Mouse (Mus musculus) ovary, postnatal 14 days (tissue): ENCODE data around the gene H2-Q10.
"Not testable (repeated sequence)": the region's sequence is repeated elsewhere in the genome, so short reads cannot be mapped to it uniquely, and the experiment has no call there.

Experiments used
- DNase-seq: peaks from one replicate; pipeline ENCODE4 v3.0.0; 2022; ENCODE audit warnings: low spot score

The H2-Q10 gene

DNA sequence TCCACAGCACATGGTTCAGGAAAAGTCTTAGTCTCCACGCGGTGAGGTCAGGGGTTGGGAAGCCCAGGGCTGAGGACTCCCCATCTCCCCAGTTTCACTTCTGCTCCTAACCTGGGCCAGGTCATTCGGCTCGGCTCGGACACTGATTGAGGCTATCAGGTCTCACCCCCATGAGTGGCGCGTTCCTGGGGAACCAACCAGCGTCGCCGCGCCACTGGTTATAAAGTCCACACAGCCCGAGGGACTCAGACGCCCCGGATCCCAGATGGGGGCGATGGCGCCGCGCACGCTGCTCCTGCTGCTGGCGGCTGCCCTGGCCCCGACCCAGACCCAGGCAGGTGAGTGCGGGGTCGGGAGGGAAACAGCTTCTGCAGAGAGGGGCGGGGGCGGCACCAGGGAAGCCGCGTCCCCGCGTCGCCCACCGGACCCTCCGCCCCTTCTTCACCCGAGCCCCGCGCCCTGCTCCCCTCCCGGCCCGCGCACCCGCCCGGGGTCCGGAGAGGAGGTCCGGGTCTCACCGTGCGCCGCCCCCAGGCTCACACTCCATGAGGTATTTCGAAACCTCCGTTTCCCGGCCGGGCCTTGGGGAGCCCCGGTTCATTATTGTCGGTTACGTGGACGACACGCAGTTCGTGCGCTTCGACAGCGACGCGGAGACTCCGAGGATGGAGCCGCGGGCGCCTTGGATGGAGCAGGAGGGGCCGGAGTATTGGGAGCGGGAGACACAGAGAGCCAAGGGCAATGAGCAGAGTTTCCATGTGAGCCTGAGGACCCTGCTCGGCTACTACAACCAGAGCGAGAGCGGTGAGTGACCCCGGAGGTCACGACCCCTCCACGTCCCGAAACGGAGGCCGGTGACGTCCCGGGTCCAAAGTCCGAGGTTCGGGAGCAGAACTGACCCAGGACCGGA is at the start of gene H2-Q10:
H2-Q10 (plus strand) TSS at position 248 of the 910 bp plus-strand sequence.
- no peak for DNase-seq

DNA sequence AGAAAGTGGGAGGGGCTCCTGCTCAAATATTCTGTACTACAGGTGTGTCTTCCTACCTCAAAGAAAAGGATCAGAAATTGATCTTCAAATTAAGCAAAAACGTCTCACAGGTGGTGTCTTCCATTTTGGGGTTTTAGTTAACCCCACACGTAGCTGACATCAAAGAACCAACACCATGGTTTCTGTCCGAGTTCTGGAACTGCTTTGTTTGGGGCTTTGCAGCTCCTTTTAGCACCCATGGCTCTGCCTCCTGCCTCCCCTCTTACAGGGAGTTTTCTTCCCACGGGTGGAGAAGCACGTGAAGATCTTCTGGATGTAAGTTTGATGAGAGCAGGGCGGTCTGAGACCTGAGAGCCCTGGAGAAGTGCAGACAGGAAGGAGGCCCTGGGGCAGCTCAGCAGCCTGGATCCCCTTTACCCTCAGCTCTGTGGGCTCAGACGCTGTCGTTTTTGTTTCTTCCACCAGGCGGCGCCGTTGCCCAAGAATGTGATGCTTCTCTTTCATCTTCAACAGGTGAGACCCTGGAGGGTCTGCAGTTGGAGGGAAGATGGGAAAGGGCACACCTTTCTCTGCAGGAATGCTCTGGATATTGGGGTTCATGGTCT is 49.6 kb upstream of the H2-Q10 start:
- not testable (repeated sequence) for DNase-seq

DNA sequence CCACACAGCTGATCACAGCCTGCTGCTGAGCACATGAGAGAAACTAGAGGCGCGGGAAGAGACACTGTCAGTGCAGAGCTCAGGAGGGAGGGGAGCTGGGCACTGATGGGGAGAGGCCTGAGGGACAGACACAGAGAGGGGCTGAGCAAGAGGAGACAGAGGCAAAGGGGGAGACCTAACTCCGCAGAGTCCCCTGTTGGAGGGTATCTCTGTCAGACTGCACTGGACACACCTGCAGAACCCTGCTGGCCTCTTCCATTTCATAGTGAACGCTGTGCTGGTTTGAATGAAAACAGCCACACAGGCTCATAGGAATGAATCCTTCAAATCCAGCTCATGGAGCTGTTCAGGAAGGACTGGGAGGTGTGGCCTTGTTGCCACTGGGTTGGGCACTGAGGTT is 48.6 kb upstream of the H2-Q10 start:
- not testable (repeated sequence) for DNase-seq

DNA sequence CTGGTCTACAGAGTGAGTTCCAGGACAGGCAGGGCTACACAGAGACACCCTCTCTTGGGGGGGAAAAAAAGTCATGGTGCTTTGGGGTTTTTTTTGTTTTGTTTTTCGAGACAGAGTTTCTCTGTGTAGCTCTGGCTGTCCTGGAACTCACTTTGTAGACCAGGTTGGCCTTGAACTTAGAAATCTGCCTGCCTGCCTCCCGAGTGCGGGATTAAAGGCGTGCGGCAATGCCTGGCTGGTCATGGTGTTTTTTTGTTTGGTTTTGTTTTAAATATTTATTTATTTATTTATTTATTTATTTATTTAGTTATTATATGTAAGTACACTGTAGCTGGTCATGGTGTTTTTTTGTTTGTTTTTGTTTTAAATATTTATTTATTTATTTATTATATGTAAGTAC is 47.5 kb upstream of the H2-Q10 start:
- DNase-seq = not testable (repeated sequence)

DNA sequence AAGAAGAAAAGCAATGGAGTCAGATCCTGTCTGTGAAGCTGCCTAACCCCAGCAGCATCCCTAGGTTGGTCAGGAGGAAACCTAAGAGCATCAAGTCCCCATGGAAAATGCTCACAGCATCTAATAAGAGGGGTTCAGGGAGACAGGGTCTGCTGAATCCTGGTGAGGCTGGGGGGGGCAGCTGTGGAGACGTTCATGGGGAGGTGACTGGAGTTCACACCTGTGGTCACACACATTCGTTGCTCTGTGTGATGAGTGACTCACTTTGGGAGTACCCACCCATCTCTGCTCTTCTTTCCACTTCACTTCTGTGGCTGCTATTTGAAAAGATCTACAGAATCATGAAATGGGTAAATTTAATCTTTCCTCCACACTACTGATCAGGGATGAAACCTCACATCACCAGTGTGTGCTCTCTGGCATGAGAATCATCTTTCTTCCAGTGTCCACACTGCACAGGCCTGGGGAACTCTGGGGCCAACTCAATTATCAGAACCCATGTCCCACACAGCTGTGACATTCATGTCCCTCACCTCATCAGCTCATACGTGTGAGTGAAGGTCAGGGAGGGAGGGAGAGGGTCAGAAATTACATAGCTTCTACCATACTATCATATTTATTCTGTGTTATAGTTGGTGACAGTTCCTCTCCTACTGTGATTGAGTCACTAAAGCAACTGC is 46.6 kb upstream of the H2-Q10 start:
- DNase-seq = not testable (repeated sequence)

DNA sequence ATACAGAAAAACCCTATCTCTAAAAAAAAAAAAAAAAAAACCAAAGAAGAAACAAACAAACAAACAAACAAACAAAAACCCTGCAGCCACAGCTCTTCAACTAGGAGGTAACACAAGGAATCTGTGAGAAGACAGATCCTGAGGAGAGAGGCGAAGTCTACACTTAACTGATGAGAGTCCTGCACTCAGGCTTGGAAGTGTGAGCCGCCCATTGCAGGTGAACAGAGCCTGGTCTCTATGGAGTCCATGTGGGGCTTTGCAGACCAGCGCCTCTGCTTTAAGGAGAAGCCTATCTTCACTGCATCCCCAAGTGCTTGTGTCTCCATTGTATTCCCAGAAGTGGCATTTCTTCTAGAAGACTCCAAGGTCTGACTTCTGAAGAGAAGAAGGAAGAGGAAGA is 45.8 kb upstream of the H2-Q10 start:
- DNase-seq = not testable (repeated sequence)

DNA sequence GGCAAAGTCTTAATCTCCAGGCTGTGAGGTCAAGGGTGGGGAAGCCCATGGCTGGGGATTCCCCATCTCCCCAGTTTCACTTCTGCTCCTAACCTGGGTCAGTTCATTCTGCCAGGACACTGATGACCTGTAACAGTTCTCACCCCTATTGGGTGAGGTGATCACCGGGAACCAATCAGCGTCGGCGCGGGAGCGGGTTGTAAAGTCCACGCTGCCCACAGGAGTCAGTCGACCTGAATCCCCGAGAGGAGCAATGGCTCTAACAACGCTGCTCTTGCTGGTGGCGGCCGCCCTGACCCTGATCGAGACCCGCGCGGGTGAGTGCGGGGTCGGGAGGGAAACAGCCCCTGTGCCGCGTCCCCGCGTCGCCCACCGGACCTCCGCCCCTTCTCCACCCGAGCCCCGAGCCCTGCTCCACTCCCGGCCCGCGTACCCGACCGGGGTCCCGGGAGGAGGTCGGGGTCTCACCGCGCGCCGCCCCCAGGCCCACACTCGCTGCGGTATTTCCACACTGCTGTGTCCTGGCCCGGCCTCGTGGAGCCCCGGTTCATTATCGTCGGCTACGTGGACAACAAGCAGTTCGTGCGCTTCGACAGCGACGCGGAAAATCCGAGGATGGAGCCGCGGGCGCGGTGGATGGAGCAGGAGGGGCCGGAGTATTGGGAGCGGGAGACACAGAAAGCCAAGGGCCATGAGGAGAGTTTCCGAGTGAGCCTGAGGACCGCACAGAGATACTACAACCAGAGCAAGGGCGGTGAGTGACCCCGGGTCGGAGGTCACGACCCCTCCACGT is 45.1 kb upstream of the H2-Q10 start, which contains the start of gene H2-Q6:
H2-Q6 (plus strand) TSS at position 227 of the 793 bp plus-strand sequence.
- DNase-seq = peak; percentile 26

DNA sequence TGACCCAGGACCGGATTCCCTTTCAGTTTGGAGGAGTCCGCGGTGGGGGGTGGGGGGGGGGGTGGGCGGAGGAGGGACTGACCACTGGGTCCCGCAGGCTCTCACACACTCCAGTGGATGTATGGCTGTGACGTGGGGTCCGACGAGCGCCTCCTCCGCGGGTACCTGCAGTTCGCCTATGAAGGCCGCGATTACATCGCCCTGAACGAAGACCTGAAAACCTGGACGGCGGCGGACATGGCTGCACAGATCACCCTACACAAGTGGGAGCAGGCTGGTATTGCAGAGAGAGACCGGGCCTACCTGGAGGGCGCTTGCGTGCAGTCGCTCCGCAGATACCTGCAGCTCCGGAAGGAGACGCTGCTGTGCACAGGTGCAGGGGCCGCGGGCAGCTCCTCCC is 44.4 kb upstream of the H2-Q10 start:
- not testable (repeated sequence) for DNase-seq

DNA sequence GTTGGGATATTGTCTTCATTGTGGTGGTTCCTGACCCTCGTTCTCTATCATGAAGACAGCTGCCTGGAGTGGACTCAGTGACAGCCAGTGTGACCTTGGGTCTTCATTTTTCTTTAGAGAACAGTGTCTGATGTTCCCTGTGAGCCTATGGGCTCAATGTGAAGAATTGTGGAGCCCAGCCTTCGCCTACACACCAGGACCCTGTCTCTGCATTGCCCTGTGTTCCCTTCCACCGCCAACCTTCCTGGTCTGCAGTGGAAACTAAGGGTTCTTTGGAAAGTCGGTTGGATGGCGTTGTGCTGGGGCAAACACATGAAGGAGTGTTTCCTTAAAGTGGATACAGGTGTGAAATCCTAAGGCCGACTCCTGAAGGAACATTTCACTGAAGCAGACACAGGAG is 41.0 kb upstream of the H2-Q10 start:
- not testable (repeated sequence) for DNase-seq

DNA sequence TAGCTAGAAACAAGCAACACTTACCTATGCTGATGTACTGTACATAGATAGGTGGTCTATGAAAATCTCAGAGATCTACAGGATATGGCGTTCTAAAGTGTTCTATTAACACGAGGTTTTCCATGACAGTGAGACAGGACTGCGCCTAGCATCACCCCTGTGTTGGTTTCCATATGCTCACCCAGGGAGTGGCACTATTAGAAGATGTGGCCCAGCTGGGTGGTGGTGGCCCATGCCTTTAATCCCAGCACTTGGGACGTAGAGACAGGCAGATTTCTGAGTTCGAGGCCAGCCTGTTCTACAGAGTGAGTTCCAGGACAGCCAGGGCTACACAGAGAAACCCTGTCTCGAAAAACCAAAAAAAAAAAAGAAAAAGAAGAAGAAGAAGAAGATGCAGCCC is 39.2 kb upstream of the H2-Q10 start:
- not testable (repeated sequence) for DNase-seq

DNA sequence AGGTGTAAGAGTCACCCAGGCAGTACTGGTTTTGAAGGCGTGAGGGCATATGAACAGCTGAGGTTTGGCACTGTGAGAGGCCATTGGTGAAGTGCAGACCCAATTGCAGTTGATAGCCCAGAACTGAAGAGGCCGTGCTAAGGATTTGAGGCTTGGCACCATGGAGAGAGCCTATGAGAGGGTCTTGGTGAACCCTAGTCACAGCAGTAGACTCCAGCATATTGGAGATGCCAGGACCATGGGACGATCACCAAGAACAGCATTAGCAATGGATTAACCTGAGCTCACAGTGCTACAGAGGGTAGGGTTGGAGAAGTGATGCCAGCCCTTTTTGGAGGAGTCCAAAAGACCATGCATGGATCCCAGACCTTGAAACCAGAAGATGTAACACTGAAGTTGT is 37.7 kb upstream of the H2-Q10 start:
- not testable (repeated sequence) for DNase-seq

DNA sequence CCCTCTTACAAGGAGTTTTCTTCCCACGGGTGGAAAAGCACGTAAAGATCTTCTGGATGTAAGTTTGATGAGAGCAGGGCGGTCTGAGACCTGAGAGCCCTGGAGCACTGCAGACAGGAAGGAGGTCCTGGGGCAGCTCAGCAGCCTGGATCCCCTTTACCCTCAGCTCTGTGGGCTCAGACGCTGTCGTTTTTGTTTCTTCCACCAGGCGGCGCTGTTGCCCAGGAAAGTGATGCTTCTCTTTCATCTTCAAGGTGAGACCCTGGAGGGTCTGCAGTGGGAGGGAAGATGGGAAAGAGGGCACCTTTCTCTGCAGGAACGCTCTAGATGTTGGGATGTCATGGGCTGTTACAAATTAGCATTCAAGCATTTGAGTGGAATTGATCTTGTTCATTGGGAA is 35.1 kb upstream of the H2-Q10 start:
- DNase-seq = not testable (repeated sequence)

DNA sequence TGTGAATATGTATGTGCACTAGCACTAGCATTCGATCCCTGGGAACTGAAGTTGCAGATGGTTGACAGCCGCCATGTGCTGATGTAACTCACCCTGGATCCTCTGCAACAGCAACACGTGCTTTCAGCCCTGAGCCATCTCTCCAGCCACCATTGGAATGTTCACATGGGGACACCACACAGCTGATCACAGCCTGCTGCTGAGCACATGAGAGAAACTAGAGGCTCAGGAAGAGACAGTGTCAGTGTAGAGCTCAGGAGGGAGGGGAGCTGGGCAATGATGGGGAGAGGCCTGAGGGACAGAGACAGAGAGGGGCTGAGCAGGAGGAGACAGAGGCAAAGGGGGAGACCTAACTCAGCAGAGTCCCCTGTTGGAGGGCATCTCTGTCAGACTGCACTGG is 34.3 kb upstream of the H2-Q10 start:
- DNase-seq = not testable (repeated sequence)

DNA sequence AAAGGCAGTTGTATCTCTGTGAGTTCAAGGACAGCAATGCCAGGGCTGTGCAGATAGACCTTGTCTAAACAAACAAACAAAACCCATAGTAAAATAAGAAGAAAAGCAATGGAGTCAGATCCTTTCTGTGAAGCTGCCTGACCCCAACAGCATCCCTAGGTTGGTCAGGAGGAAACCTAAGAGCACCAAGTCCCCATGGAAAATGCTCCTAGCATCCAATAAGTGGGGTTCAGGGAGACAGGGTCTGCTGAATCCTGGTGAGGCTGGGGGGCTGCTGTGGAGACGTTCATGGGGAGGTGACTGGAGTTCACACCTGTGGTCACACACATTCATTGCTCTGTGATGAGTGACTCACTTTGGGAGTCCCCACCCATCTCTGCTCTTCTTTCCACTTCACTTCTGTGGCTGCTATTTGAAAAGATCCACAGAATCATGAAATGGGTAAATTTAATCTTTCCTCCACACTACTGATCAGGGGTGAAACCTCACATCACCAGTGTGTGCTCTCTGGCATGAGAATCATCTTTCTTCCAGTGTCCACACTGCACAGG is 32.4 kb upstream of the H2-Q10 start:
- DNase-seq = not testable (repeated sequence)

DNA sequence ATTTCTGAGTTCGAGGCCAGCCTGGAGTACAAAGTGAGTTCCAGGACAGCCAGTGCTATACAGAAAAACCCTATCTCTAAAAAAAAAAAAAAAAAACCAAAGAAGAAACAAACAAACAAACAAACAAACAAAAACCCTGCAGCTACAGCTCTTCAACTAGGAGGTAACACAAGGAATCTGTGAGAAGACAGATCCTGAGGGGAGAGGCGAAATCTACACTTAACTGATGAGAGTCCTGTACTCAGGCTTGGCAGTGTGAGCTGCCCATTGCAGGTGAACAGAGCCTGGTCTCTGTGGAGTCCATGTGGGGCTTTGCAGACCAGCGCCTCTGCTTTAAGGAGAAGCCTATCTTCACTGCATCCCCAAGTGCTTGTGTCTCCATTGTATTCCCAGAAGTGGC is 31.5 kb upstream of the H2-Q10 start:
- DNase-seq = not testable (repeated sequence)

DNA sequence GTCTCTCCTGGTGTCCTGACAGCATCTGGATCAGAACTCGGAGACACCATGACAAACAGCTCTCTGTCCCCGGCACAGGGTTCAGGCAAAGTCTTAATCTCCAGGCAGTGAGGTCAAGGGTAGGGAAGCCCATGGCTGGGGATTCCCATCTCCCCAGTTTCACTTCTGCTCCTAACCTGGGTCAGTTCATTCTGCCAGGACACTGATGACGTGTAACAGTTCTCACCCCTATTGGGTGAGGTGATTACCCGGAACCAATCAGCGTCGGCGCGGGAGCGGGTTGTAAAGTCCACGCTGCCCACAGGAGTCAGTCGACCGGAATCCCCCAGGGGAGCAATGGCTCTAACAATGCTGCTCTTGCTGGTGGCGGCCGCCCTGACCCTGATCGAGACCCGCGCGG is 31.0 kb upstream of the H2-Q10 start, which contains the start of gene H2-Q7:
H2-Q7 (plus strand) TSS at position 271 of the 400 bp plus-strand sequence.
- peak; percentile 83 for DNase-seq

DNA sequence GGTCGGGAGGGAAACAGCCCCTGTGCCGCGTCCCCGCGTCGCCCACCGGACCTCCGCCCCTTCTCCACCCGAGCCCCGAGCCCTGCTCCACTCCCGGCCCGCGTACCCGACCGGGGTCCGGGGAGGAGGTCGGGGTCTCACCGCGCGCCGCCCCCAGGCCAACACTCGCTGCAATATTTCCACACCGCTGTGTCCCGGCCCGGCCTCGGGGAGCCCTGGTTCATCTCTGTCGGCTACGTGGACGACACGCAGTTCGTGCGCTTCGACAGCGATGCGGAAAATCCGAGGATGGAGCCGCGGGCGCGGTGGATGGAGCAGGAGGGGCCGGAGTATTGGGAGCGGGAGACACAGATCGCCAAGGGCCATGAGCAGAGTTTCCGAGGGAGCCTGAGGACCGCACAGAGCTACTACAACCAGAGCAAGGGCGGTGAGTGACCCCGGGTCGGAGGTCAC is 30.6 kb upstream of the H2-Q10 start:
- DNase-seq = not testable (repeated sequence)

DNA sequence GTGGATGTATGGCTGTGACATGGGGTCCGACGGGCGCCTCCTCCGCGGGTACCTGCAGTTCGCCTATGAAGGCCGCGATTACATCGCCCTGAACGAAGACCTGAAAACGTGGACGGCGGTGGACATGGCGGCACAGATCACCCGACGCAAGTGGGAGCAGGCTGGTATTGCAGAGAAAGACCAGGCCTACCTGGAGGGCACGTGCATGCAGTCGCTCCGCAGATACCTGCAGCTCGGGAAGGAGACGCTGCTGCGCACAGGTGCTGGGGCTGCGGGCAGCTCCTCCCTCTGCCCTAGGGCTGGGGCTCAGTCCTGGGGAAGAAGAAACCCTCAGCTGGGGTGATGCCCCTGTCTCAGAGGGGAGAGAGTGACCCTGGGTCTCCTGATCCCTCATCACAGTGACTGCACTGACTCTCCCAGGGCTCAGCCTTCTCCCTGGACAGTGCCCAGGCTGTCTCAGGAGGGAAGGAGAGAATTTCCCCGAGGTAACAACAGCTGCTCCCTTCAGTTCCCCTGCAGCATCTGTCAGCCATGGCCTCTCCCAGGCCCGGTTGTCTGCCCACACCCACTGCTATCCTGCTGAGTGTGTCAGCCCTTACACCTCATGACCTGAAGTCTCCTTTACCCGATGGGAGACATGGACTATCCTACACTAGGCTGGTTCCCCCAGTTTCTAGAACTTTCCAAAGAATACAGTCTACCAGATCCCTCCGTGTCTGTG is 29.8 kb upstream of the H2-Q10 start:
- not testable (repeated sequence) for DNase-seq

DNA sequence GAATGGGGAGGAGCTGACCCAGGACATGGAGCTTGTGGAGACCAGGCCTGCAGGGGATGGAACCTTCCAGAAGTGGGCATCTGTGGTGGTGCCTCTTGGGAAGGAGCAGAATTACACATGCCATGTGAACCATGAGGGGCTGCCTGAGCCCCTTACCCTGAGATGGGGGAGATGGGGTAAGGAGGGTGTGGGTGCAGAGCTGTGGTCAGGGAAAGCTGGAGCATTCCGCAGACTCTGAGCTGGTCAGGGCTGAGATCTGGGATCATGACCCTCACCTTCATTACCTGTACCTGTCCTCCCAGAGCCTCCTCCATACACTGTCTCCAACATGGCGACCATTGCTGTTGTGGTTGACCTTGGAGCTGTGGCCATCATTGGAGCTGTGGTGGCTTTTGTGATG is 27.5 kb upstream of the H2-Q10 start:
- DNase-seq = not testable (repeated sequence)

DNA sequence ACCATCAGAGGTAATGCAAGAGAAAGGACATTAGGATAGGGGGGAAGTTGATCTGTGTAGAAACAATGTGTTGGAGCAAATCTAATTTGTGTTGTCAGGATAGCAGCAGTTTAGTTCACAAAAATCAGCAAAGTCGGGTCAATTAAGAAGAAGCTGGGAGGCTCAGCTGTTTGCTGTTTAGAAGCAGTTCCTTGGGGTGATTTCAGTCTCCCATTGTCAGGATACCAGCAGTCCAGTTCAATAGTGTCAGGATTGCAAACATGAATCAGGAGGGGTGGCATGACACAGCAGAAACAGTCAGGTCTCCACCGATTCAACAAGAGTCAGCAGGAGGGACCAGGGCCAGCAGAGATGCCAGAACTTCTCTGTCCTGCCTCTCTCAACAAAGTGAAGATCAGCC is 25.4 kb upstream of the H2-Q10 start:
- DNase-seq = not testable (repeated sequence)

DNA sequence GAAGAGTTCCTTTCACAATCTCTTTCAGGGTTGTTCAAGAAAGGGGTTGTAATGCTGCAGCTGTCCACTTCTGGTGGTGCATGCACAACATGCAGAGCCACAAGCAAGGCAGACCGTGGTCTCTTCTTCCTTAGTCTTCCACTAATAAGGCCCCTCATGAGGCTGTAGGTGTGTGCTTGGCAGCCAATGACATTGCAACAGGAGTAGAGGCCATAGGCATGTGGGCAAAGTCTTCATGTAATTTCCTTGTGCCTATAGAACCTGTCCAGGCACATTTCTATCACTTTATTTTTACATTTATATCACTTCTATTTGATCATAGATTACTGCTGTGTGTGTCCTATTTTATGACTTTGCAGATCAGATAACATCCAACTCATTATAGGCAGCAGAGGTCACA is 11.6 kb upstream of the H2-Q10 start:
- DNase-seq = not testable (repeated sequence)
